Mouse (Mus musculus) intestine, embryonic 16.5 days (tissue): ENCODE data around the gene Ccdc51. TPM values are rescaled to one million over a fixed set of nuclear protein-coding genes. Genes with fewer than 3 reads are reported as not detected.

Source experiments
- ATAC-seq: fragments of 200-750 bp; cut with Nextera tagmentation; 2 replicates; pipeline ENCODE4 v1.8.0; 2017; ENCODE audit warnings: moderate TSS enrichment, moderate library complexity
- H3K27ac ChIP-seq: fragments of 300-500 bp; sonication (generic); 2 replicates; pipeline ENCODE4 v1.5.1; 2014; ENCODE audit warnings: mild to moderate bottlenecking, low read length
- H3K27me3 ChIP-seq: fragments of 300-500 bp; sonication (generic); replicated peaks from 2 replicates; pipeline ENCODE4 v1.6.1; 2014; ENCODE audit warnings: low read length, control low read depth, mixed read lengths; ENCODE audit not compliant: control insufficient read depth, insufficient read depth
- H3K36me3 ChIP-seq: fragments of 300-500 bp; sonication (generic); 2 replicates; pipeline ENCODE4 v1.6.1; 2014; ENCODE audit warnings: low read length, control low read depth; ENCODE audit not compliant: control insufficient read depth, insufficient read depth
- H3K4me1 ChIP-seq: fragments of 300-500 bp; sonication (generic); 2 replicates; pipeline ENCODE4 v1.6.1; 2014; ENCODE audit warnings: low read length, control low read depth, mixed read lengths; ENCODE audit not compliant: control insufficient read depth, insufficient read depth
- H3K4me2 ChIP-seq: fragments of 300-500 bp; sonication (generic); 2 replicates; pipeline ENCODE4 v1.6.1; 2014; ENCODE audit warnings: low read depth, low read length, control low read depth
- H3K4me3 ChIP-seq: fragments of 300-500 bp; sonication (generic); 2 replicates; pipeline ENCODE4 v1.5.1; 2014; ENCODE audit warnings: mild to moderate bottlenecking, low read length
- H3K9ac ChIP-seq: fragments of 300-500 bp; sonication (generic); 2 replicates; pipeline ENCODE4 v1.6.1; 2014; ENCODE audit warnings: low read depth, low read length
- H3K9me3 ChIP-seq: fragments of 300-500 bp; sonication (generic); 2 replicates; pipeline ENCODE4 v1.6.1; 2016; ENCODE audit warnings: low read length, control low read depth; ENCODE audit not compliant: control insufficient read depth
- WGBS: fragments of 180-500 bp; shearing (Covaris S2); extraction: QIAGEN DNeasy Blood & Tissue Kit; methylation state at CpG from one replicate; pipeline ENCODE4 v1.1.7; 2014; 5-methylcytosine and 5-hydroxymethylcytosine counted together
- polyA plus RNA-seq: library from polyadenylated mRNA; unstranded; fragments of >200 nt; fragmentation: Nextera tagmentation; extraction: Ambion mirVana; gene quantifications from 2 replicates; pipeline ENCODE4 v1.2.1, GENCODE M21; 2015

Gene Ccdc51
- 20.0 and 20.2 TPM in 2 replicates for polyA plus RNA-seq

- Histone ChIP-seq H3K9ac (peak within 1 kb of the TSS; percentile 83), H3K4me3 (peak within 1 kb of the TSS; percentile 77), H3K4me2 (peak within 1 kb of the TSS; percentile 71), H3K9me3 (no peaks in the 10 kb centered on the region), H3K36me3 (no peaks in the 10 kb centered on the region), H3K4me1 (peaks cover 13% of the 10 kb centered on the region; the same call in 1 of the 2 replicates), H3K27ac (peak within 1 kb of the TSS; percentile 84), H3K27me3 (no peaks in the 10 kb centered on the region)
- ATAC-seq, result peak; percentile 99
- WGBS, result under 1% methylated on average over 37 of the region's 37 CpGs
Observed at GRCm38 (mm10) chr9:109082124-109082800, at the start of gene Ccdc51, which contains the start of gene Tma7. Gene Ccdc51 (plus strand): TSS chr9:109082493. Gene Tma7 (minus strand): TSS chr9:109082587.

GRCm38 (mm10) chr9:109038086-109038895 lies 44.0 kb upstream of the Ccdc51 start, which contains the start of gene Shisa5:
Gene Shisa5 (plus strand): TSS chr9:109038565.
- H3K4me1 ChIP-seq, result peaks cover 30% of the 10 kb centered on the region
- ATAC-seq, result peak; percentile 82
- H3K36me3 ChIP-seq, result no peaks in the 10 kb centered on the region
- H3K4me2 ChIP-seq, result peak within 1 kb of the TSS; percentile 74
- peak within 1 kb of the TSS; percentile 84 for H3K4me3 ChIP-seq
- peak within 1 kb of the TSS; percentile 93 for H3K27ac ChIP-seq
- WGBS, result under 1% methylated on average over 40 of the region's 40 CpGs
- no peaks in the 10 kb centered on the region for H3K9me3 ChIP-seq
- no peaks in the 10 kb centered on the region for H3K27me3 ChIP-seq
- H3K9ac ChIP-seq, result peak within 1 kb of the TSS; percentile 92

- WGBS, result 20% methylated on average over 8 of the region's 8 CpGs
- peak; percentile 31 for ATAC-seq
Observed at GRCm38 (mm10) chr9:109038901-109039364, 43.4 kb upstream of the Ccdc51 start.

GRCm38 (mm10) chr9:109039681-109040080 lies 42.6 kb upstream of the Ccdc51 start:
- Histone ChIP-seq H3K9me3 (no peaks in the 10 kb centered on the region), H3K4me2 (peak overlapping the region; percentile 74), H3K27me3 (no peaks in the 10 kb centered on the region), H3K4me1 (peaks cover 30% of the 10 kb centered on the region), H3K4me3 (peak overlapping the region; percentile 84), H3K9ac (peak overlapping the region; percentile 92), H3K27ac (peak overlapping the region; percentile 93), H3K36me3 (no peaks in the 10 kb centered on the region)
- ATAC-seq, result no peak
- 68% methylated on average over 4 of the region's 4 CpGs for WGBS

More at GRCm38 (mm10) chr9:109038901-109039364, 43.4 kb upstream of the Ccdc51 start:
- peak overlapping the region; percentile 93 for H3K27ac ChIP-seq
- H3K4me3 ChIP-seq, result peak overlapping the region; percentile 84
- peak overlapping the region; percentile 74 for H3K4me2 ChIP-seq
- H3K9ac ChIP-seq, result peak overlapping the region; percentile 92
- peaks cover 30% of the 10 kb centered on the region for H3K4me1 ChIP-seq
- H3K9me3 ChIP-seq, result no peaks in the 10 kb centered on the region
- no peaks in the 10 kb centered on the region for H3K36me3 ChIP-seq
- no peaks in the 10 kb centered on the region for H3K27me3 ChIP-seq

- ATAC-seq, result 0 out of 2 replicates have a peak, but pooled peaks have one; percentile 11
- WGBS, result 64% methylated on average over 8 of the region's 8 CpGs
- H3K4me1 ChIP-seq, result peaks cover 30% of the 10 kb centered on the region
- no peaks in the 10 kb centered on the region for H3K9me3 ChIP-seq
- peak overlapping the region; percentile 74 for H3K4me2 ChIP-seq
- H3K4me3 ChIP-seq, result peak overlapping the region; percentile 84
- H3K9ac ChIP-seq, result peak overlapping the region; percentile 92
- no peaks in the 10 kb centered on the region for H3K36me3 ChIP-seq
- H3K27ac ChIP-seq, result peak overlapping the region; percentile 93
- H3K27me3 ChIP-seq, result no peaks in the 10 kb centered on the region
Observed at GRCm38 (mm10) chr9:109040216-109040615, 42.1 kb upstream of the Ccdc51 start.

- peak overlapping the region; percentile 92 for H3K9ac ChIP-seq
- no peaks in the 10 kb centered on the region for H3K36me3 ChIP-seq
- H3K27ac ChIP-seq, result peak overlapping the region; percentile 93
- peak overlapping the region; percentile 84 for H3K4me3 ChIP-seq
- peak overlapping the region; percentile 74 for H3K4me2 ChIP-seq
- H3K9me3 ChIP-seq, result no peaks in the 10 kb centered on the region
- WGBS, result 45% methylated on average over 6 of the region's 6 CpGs
- no peaks in the 10 kb centered on the region for H3K27me3 ChIP-seq
- peak; percentile 88 for ATAC-seq
- H3K4me1 ChIP-seq, result peaks cover 30% of the 10 kb centered on the region
Observed at GRCm38 (mm10) chr9:109040906-109041305, 41.4 kb upstream of the Ccdc51 start.

- 0 out of 2 replicates have a peak, but pooled peaks have one; percentile 1 for ATAC-seq
- H3K27ac ChIP-seq, result peak overlapping the region; percentile 93
- H3K36me3 ChIP-seq, result no peaks in the 10 kb centered on the region
- peak overlapping the region; percentile 74 for H3K4me2 ChIP-seq
- H3K9ac ChIP-seq, result peak overlapping the region; percentile 92
- no peaks in the 10 kb centered on the region for H3K9me3 ChIP-seq
- no peaks in the 10 kb centered on the region for H3K27me3 ChIP-seq
- H3K4me1 ChIP-seq, result peaks cover 30% of the 10 kb centered on the region
- WGBS, result 62% methylated on average over 7 of the region's 7 CpGs
- no peak overlapping the region for H3K4me3 ChIP-seq
Observed at GRCm38 (mm10) chr9:109041351-109041750, 40.9 kb upstream of the Ccdc51 start.

GRCm38 (mm10) chr9:109046306-109046705 lies 36.0 kb upstream of the Ccdc51 start:
- H3K9ac ChIP-seq, result no peak overlapping the region
- ATAC-seq, result no peak
- H3K4me3 ChIP-seq, result no peak overlapping the region
- H3K27me3 ChIP-seq, result no peaks in the 10 kb centered on the region
- H3K4me2 ChIP-seq, result no peak overlapping the region
- 0 out of 2 replicates have a peak, but pooled peaks cover under 1% of the 10 kb centered on the region for H3K36me3 ChIP-seq
- no peak overlapping the region for H3K27ac ChIP-seq
- WGBS, result 41% methylated on average over 5 of the region's 5 CpGs
- H3K9me3 ChIP-seq, result no peaks in the 10 kb centered on the region
- peaks cover 5% of the 10 kb centered on the region for H3K4me1 ChIP-seq

- Histone ChIP-seq H3K36me3 (0 out of 2 replicates have a peak, but pooled peaks cover 3% of the 10 kb centered on the region), H3K27ac (no peak overlapping the region), H3K9me3 (no peaks in the 10 kb centered on the region), H3K4me3 (no peak overlapping the region), H3K4me2 (no peak overlapping the region), H3K4me1 (peaks cover 1% of the 10 kb centered on the region), H3K9ac (no peak overlapping the region), H3K27me3 (no peaks in the 10 kb centered on the region)
- ATAC-seq, result no peak
- 72% methylated on average over 7 of the region's 7 CpGs for WGBS
Observed at GRCm38 (mm10) chr9:109049316-109049715, 33.0 kb upstream of the Ccdc51 start.
